Mouse (Mus musculus) neural tube, embryonic 10.5 days (tissue): ENCODE results near the gene Tc2n.
"Not testable (repeated sequence)": the region's sequence is repeated elsewhere in the genome, so short reads cannot be mapped to it uniquely, and the experiment has no call there.

Source experiments
- DNase-seq: peaks from one replicate; pipeline ENCODE4 v3.0.0-alpha.2; 2017; ENCODE audit warnings: low spot score; ENCODE audit errors: extremely low spot score

The Tc2n gene

GRCm38 (mm10) chr12:101718054-101718754, at the start of gene Tc2n:
TSS of gene Tc2n (minus strand) at chr12:101718523.
- DNase-seq: peak; percentile 74

- no peak for DNase-seq
Observed at GRCm38 (mm10) chr12:101767306-101768053, 49.2 kb upstream of the Tc2n start.

GRCm38 (mm10) chr12:101766228-101766852, 48.0 kb upstream of the Tc2n start:
- DNase-seq: no peak

GRCm38 (mm10) chr12:101764870-101765269, 46.5 kb upstream of the Tc2n start:
- DNase-seq: no peak

- no peak for DNase-seq
Observed at GRCm38 (mm10) chr12:101763065-101763464, 44.7 kb upstream of the Tc2n start.

- DNase-seq: no peak
Observed at GRCm38 (mm10) chr12:101762054-101762453, 43.7 kb upstream of the Tc2n start.

GRCm38 (mm10) chr12:101759440-101760045, 41.2 kb upstream of the Tc2n start:
- no peak for DNase-seq

GRCm38 (mm10) chr12:101758698-101759097, 40.4 kb upstream of the Tc2n start:
- DNase-seq: no peak

GRCm38 (mm10) chr12:101742375-101742774, 24.1 kb upstream of the Tc2n start:
- DNase-seq: no peak

GRCm38 (mm10) chr12:101740486-101740885, 22.2 kb upstream of the Tc2n start:
- DNase-seq: no peak

GRCm38 (mm10) chr12:101740045-101740444, 21.7 kb upstream of the Tc2n start:
- no peak for DNase-seq

- DNase-seq: peak; percentile 44
Observed at GRCm38 (mm10) chr12:101718755-101719150, 430 bp upstream of the Tc2n start.

GRCm38 (mm10) chr12:101699176-101699575, 19.1 kb downstream of the Tc2n start:
- DNase-seq: no peak

GRCm38 (mm10) chr12:101696521-101696920, 21.8 kb downstream of the Tc2n start:
- DNase-seq: no peak

- DNase-seq: no peak
Observed at GRCm38 (mm10) chr12:101680538-101680937, 37.8 kb downstream of the Tc2n start.

- no peak for DNase-seq
Observed at GRCm38 (mm10) chr12:101667502-101667901, 50.8 kb downstream of the Tc2n start.

- no peak for DNase-seq
Observed at GRCm38 (mm10) chr12:101633137-101633536, 85.2 kb downstream of the Tc2n start.

- DNase-seq: not testable (repeated sequence)
Observed at GRCm38 (mm10) chr12:101606622-101607021, 111.7 kb downstream of the Tc2n start.
